Mouse (Mus musculus): Measurements from ENCODE around the gene Paics.
A peak's percentile ranks its signal among the peaks of the same experiment; 100 is the strongest.

Gene Paics

GRCm38 (mm10) chr5:77004051-77004821 lies 53.1 kb downstream of the Paics start, which contains the start of gene Arl9:
Gene Arl9 (plus strand): TSS chr5:77004055.
- DNase-seq (ENCODE audit: low spot score in 2 of 2): no peak

GRCm38 (mm10) chr5:77010352-77010751 lies 59.2 kb downstream of the Paics start:
- DNase-seq (ENCODE audit: low spot score in 2 of 2): no peak

GRCm38 (mm10) chr5:77011082-77011481 lies 60.0 kb downstream of the Paics start:
- no peak for DNase-seq (ENCODE audit: low spot score in 2 of 2)

- peak; percentile 28 to 38 for DNase-seq (ENCODE audit: low spot score in 2 of 2)
Measured at GRCm38 (mm10) chr5:77013171-77013570, 62.1 kb downstream of the Paics start.

GRCm38 (mm10) chr5:77015544-77016482 lies 64.7 kb downstream of the Paics start, which contains the start of gene Thegl:
Gene Thegl (plus strand): TSS chr5:77016023.
- DNase-seq (ENCODE audit: low spot score in 2 of 2): peak; percentile 70 to 72

Measured in spleen, postnatal 36 days (tissue).